In the genomic region with DNA sequence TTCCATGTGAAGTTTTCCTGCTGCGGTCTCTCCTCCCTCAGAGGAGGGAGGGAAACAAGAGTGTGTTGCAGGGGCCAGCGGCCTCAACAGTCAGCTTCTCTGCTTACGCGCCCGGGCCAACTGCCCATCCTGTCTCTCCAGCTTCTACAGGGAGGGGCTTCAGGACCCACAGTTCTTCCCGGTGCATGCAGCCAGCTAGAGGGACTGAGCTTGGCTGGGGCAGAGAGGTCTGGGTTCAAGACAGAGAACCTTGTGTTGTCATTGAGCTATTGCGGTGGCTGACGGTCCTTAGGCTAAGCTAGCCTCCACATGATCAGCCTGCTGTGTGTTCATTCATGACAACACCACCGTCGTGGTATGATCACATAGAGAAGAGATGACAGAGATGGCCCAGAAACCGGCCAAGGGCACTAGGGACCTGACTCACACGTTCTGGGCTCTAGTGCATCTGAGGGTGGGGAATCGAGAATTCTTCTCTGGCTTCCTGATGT, we compare ENCODE assay signal across 7 mouse cellular contexts. TPM values are rescaled to one million over a fixed set of nuclear protein-coding genes. Genes with fewer than 3 reads are reported as not detected.
DNase-seq lines count a peak whose midpoint lies in the region; ATAC-seq and TF ChIP-seq lines count a peak whose summit lies in the region.

No protein-coding gene starts in this region.

- DNase-seq in neural tube, embryonic 10.5 days (ENCODE audit: extremely low spot score, low spot score): no peak
- DNase-seq in gastrocnemius, postnatal 10 days: peak; percentile 62
- DNase-seq in hindbrain, postnatal 0 days (ENCODE audit: low spot score): peak; percentile 51
- no peak for DNase-seq in stomach, postnatal 0 days (ENCODE audit: low spot score)
- no peak for DNase-seq in ovary, postnatal 14 days (ENCODE audit: low spot score)
- DNase-seq in liver, postnatal 0 days: no peak

- 0 out of 2 replicates have a peak overlapping the region, but pooled peaks have one; percentile 18 for H3K27ac ChIP-seq in neural tube, embryonic 13.5 days (replicated peaks)
- H3K27ac ChIP-seq in hindbrain, postnatal 0 days: peak overlapping the region; percentile 42; the same call in 1 of the 2 replicates
- H3K27ac ChIP-seq in stomach, postnatal 0 days (replicated peaks): peak overlapping the region; percentile 42; the same call in 1 of the 2 replicates
- no peak overlapping the region for H3K27ac ChIP-seq in liver, postnatal 0 days (ENCODE audit: low read depth)

- no peaks in the 10 kb centered on the region for H3K27me3 ChIP-seq in neural tube, embryonic 13.5 days
- H3K27me3 ChIP-seq in hindbrain, postnatal 0 days (ENCODE audit: insufficient read depth, low read length): no peaks in the 10 kb centered on the region
- H3K27me3 ChIP-seq in stomach, postnatal 0 days (ENCODE audit: control insufficient read depth, insufficient read depth, low read length): no peaks in the 10 kb centered on the region
- H3K27me3 ChIP-seq in liver, postnatal 0 days (ENCODE audit: insufficient read depth, low read length): no peaks in the 10 kb centered on the region

- 0 out of 2 replicates have a peak overlapping the region, but pooled peaks have one; percentile 17 for H3K9ac ChIP-seq in neural tube, embryonic 13.5 days
- no peak overlapping the region for H3K9ac ChIP-seq in hindbrain, postnatal 0 days (replicated peaks; ENCODE audit: low read length)
- H3K9ac ChIP-seq in stomach, postnatal 0 days (ENCODE audit: low read length): no peak overlapping the region
- no peak overlapping the region for H3K9ac ChIP-seq in liver, postnatal 0 days (replicated peaks)

- H3K36me3 ChIP-seq in neural tube, embryonic 13.5 days: peaks cover 55% of the 10 kb centered on the region
- H3K36me3 ChIP-seq in hindbrain, postnatal 0 days (ENCODE audit: insufficient read depth, low read length): peaks cover 10% of the 10 kb centered on the region; the same call in 1 of the 2 replicates
- peaks cover 13% of the 10 kb centered on the region for H3K36me3 ChIP-seq in stomach, postnatal 0 days (ENCODE audit: control insufficient read depth, insufficient read depth, low read length)
- H3K36me3 ChIP-seq in liver, postnatal 0 days (replicated peaks; ENCODE audit: insufficient read depth, low read length): peaks cover 56% of the 10 kb centered on the region

- ATAC-seq in neural tube, embryonic 13.5 days (ENCODE audit: low read depth): no peak
- ATAC-seq in hindbrain, postnatal 0 days: no peak
- ATAC-seq in stomach, postnatal 0 days (ENCODE audit: low FRiP score, low TSS enrichment): peak; percentile 8; the same call in 1 of the 2 replicates
- no peak for ATAC-seq in liver, postnatal 0 days

- TF ChIP-seq CTCF in hindbrain, postnatal 0 days (IDR thresholded peaks at IDR 0.05; ENCODE audit: low read depth): no peak
- no peak for TF ChIP-seq CTCF in stomach, postnatal 0 days (IDR thresholded peaks at IDR 0.05; ENCODE audit: low read depth)
- no peak for TF ChIP-seq CTCF in liver, postnatal 0 days (IDR thresholded peaks at IDR 0.05; ENCODE audit: low read depth)

- no peak overlapping the region for H3K4me3 ChIP-seq in neural tube, embryonic 13.5 days
- H3K4me3 ChIP-seq in hindbrain, postnatal 0 days (ENCODE audit: low read length): no peak overlapping the region
- no peak overlapping the region for H3K4me3 ChIP-seq in stomach, postnatal 0 days (ENCODE audit: low read depth, low read length)
- H3K4me3 ChIP-seq in liver, postnatal 0 days (ENCODE audit: low read depth, low read length): no peak overlapping the region

- peaks cover 52% of the 10 kb centered on the region for H3K4me1 ChIP-seq in neural tube, embryonic 13.5 days (replicated peaks)
- H3K4me1 ChIP-seq in hindbrain, postnatal 0 days (ENCODE audit: insufficient read depth, low read length): peaks cover 26% of the 10 kb centered on the region
- H3K4me1 ChIP-seq in stomach, postnatal 0 days (replicated peaks; ENCODE audit: control insufficient read depth, insufficient read depth): peaks cover 13% of the 10 kb centered on the region
- peaks cover 10% of the 10 kb centered on the region for H3K4me1 ChIP-seq in liver, postnatal 0 days (ENCODE audit: insufficient read depth)

- WGBS in neural tube, embryonic 13.5 days: 71% methylated on average over 13 of the region's 13 CpGs
- 58% methylated on average over 13 of the region's 13 CpGs for WGBS in hindbrain, postnatal 0 days
- WGBS in stomach, postnatal 0 days: 56% methylated on average over 13 of the region's 13 CpGs
- WGBS in liver, postnatal 0 days (ENCODE audit: insufficient replicate concordance): 79% methylated on average over 13 of the region's 13 CpGs

- no peaks in the 10 kb centered on the region for H3K9me3 ChIP-seq in neural tube, embryonic 13.5 days
- H3K9me3 ChIP-seq in hindbrain, postnatal 0 days (ENCODE audit: low read length): no peaks in the 10 kb centered on the region
- H3K9me3 ChIP-seq in stomach, postnatal 0 days (ENCODE audit: control insufficient read depth, low read length): no peaks in the 10 kb centered on the region
- H3K9me3 ChIP-seq in liver, postnatal 0 days (ENCODE audit: low read length): no peaks in the 10 kb centered on the region

- H3K4me2 ChIP-seq in neural tube, embryonic 13.5 days: no peak overlapping the region
- no peak overlapping the region for H3K4me2 ChIP-seq in hindbrain, postnatal 0 days (ENCODE audit: low read depth, low read length)
- no peak overlapping the region for H3K4me2 ChIP-seq in stomach, postnatal 0 days (replicated peaks; ENCODE audit: low read depth)
- H3K4me2 ChIP-seq in liver, postnatal 0 days (ENCODE audit: low read depth, low read length): no peak overlapping the region

- no peak for TF ChIP-seq EP300 in stomach, postnatal 0 days (optimal IDR thresholded peaks at IDR 0.05)
- TF ChIP-seq EP300 in liver, postnatal 0 days (IDR thresholded peaks at IDR 0.05; ENCODE audit: low read depth): no peak

RNA-seq across cellular contexts. Expression of a gene that starts 7.9 kb away (rescaled TPM):
- 55.7 and 59.2 TPM in 2 replicates for polyA plus RNA-seq in neural tube, embryonic 13.5 days (2015; fragmentation: Nextera tagmentation; extraction: Ambion mirVana)
- total RNA-seq in gastrocnemius, postnatal 10 days (2021): 10 to 100 TPM; 71.4 to 87.2 TPM
- total RNA-seq in hindbrain, postnatal 0 days (2014; rRNA removed): 49.6 and 50.6 TPM in 2 replicates
- 52.9 and 54.3 TPM in 2 replicates for polyA plus RNA-seq in hindbrain, postnatal 0 days (2015; fragmentation: Nextera tagmentation; extraction: Ambion mirVana)
- polyA plus RNA-seq in stomach, postnatal 0 days (2015; fragmentation: Nextera tagmentation; extraction: Ambion mirVana): 47.0 and 49.2 TPM in 2 replicates
- polyA plus RNA-seq in liver, postnatal 0 days (2015; fragmentation: Nextera tagmentation; extraction: Ambion mirVana): 66.0 and 70.5 TPM in 2 replicates

RNA-seq across cellular contexts. Expression of a gene that starts 8.0 kb away (rescaled TPM):
- 6.7 TPM in 2 replicates for polyA plus RNA-seq in neural tube, embryonic 13.5 days (2015; fragmentation: Nextera tagmentation; extraction: Ambion mirVana)
- 10 to 100 TPM in 1 of 2 experiments, 1 to 10 TPM in 1; 9.7 to 13.0 TPM for total RNA-seq in gastrocnemius, postnatal 10 days (2021)
- 18.4 and 18.8 TPM in 2 replicates for total RNA-seq in hindbrain, postnatal 0 days (2014; rRNA removed)
- polyA plus RNA-seq in hindbrain, postnatal 0 days (2015; fragmentation: Nextera tagmentation; extraction: Ambion mirVana): 6.1 and 7.3 TPM in 2 replicates
- polyA plus RNA-seq in stomach, postnatal 0 days (2015; fragmentation: Nextera tagmentation; extraction: Ambion mirVana): 8.8 and 9.6 TPM in 2 replicates
- polyA plus RNA-seq in liver, postnatal 0 days (2015; fragmentation: Nextera tagmentation; extraction: Ambion mirVana): 1.6 and 1.9 TPM in 2 replicates

RNA-seq across cellular contexts. Expression of a gene that starts 22.9 kb away (rescaled TPM):
- polyA plus RNA-seq in neural tube, embryonic 13.5 days (2015; fragmentation: Nextera tagmentation; extraction: Ambion mirVana): 152 and 169 TPM in 2 replicates
- total RNA-seq in gastrocnemius, postnatal 10 days (2021): 10 to 100 TPM; 79.3 to 82.7 TPM
- total RNA-seq in hindbrain, postnatal 0 days (2014; rRNA removed): 25.4 and 88.3 TPM in 2 replicates
- polyA plus RNA-seq in hindbrain, postnatal 0 days (2015; fragmentation: Nextera tagmentation; extraction: Ambion mirVana): 135 and 140 TPM in 2 replicates
- polyA plus RNA-seq in stomach, postnatal 0 days (2015; fragmentation: Nextera tagmentation; extraction: Ambion mirVana): 65.4 and 71.9 TPM in 2 replicates
- 59.7 and 66.3 TPM in 2 replicates for polyA plus RNA-seq in liver, postnatal 0 days (2015; fragmentation: Nextera tagmentation; extraction: Ambion mirVana)

RNA-seq across cellular contexts. Expression of a gene that starts 31.9 kb away (rescaled TPM):
- 27.9 and 33.5 TPM in 2 replicates for polyA plus RNA-seq in neural tube, embryonic 13.5 days (2015; fragmentation: Nextera tagmentation; extraction: Ambion mirVana)
- total RNA-seq in gastrocnemius, postnatal 10 days (2021): 10 to 100 TPM; 16.3 to 23.3 TPM
- 41.4 and 43.3 TPM in 2 replicates for total RNA-seq in hindbrain, postnatal 0 days (2014; rRNA removed)
- 29.1 and 30.2 TPM in 2 replicates for polyA plus RNA-seq in hindbrain, postnatal 0 days (2015; fragmentation: Nextera tagmentation; extraction: Ambion mirVana)
- 7.6 and 8.1 TPM in 2 replicates for polyA plus RNA-seq in stomach, postnatal 0 days (2015; fragmentation: Nextera tagmentation; extraction: Ambion mirVana)
- 6.8 and 10.3 TPM in 2 replicates for polyA plus RNA-seq in liver, postnatal 0 days (2015; fragmentation: Nextera tagmentation; extraction: Ambion mirVana)

RNA-seq across cellular contexts. Expression of a gene that starts 53.2 kb away (rescaled TPM):
- 22.2 and 28.8 TPM in 2 replicates for polyA plus RNA-seq in neural tube, embryonic 13.5 days (2015; fragmentation: Nextera tagmentation; extraction: Ambion mirVana)
- total RNA-seq in gastrocnemius, postnatal 10 days (2021): 10 to 100 TPM; 22.2 to 32.3 TPM
- 25.8 and 28.2 TPM in 2 replicates for total RNA-seq in hindbrain, postnatal 0 days (2014; rRNA removed)
- polyA plus RNA-seq in hindbrain, postnatal 0 days (2015; fragmentation: Nextera tagmentation; extraction: Ambion mirVana): 12.0 and 12.5 TPM in 2 replicates
- polyA plus RNA-seq in stomach, postnatal 0 days (2015; fragmentation: Nextera tagmentation; extraction: Ambion mirVana): 11.6 and 11.7 TPM in 2 replicates
- 1.7 and 1.9 TPM in 2 replicates for polyA plus RNA-seq in liver, postnatal 0 days (2015; fragmentation: Nextera tagmentation; extraction: Ambion mirVana)

Comparison
In these comparisons a context has a peak if more than half of its experiments do, and no peak if none do; other contexts are left out.
1. DNase-seq: peak in gastrocnemius, postnatal 10 days (single experiment) and hindbrain, postnatal 0 days (single experiment); none in neural tube, embryonic 10.5 days (single experiment), stomach, postnatal 0 days (single experiment), ovary, postnatal 14 days (single experiment) and liver, postnatal 0 days (single experiment).